Mouse (Mus musculus) embryonic fibroblast, embryonic 13.5 days (primary cell): ENCODE measurements around the gene Dnajc1. TPM values are rescaled to one million over a fixed set of nuclear protein-coding genes. Genes with fewer than 3 reads are reported as not detected.

Experiments used
- H3K27ac ChIP-seq: 2 replicates; pipeline ENCODE4 v1.5.1; 2012; ENCODE audit warnings: low read length, control low read depth, inconsistent platforms; ENCODE audit not compliant: insufficient read depth
- H3K4me1 ChIP-seq: 2 replicates; pipeline ENCODE4 v1.6.1; 2011; ENCODE audit warnings: low read length; ENCODE audit not compliant: control insufficient read depth, insufficient read depth
- H3K4me3 ChIP-seq: 2 replicates; pipeline ENCODE4 v1.5.1; 2011; ENCODE audit warnings: mild to moderate bottlenecking, control low read depth, low read length; ENCODE audit not compliant: insufficient read depth
- CTCF ChIP-seq: IDR thresholded peaks from 2 replicates; pipeline ENCODE4 v1.5.1; 2011; ENCODE audit warnings: mild to moderate bottlenecking, control low read depth, low read length, moderate library complexity, borderline replicate concordance; ENCODE audit not compliant: insufficient read depth
- POLR2A ChIP-seq: IDR thresholded peaks from 2 replicates; pipeline ENCODE4 v1.6.1; 2011; ENCODE audit warnings: low read depth, mild to moderate bottlenecking, control low read depth, low read length, moderate library complexity
- polyA plus RNA-seq: library from polyadenylated mRNA; stranded (reverse); fragments of >200 nt; gene quantifications from 2 replicates; pipeline ENCODE4 v1.2.4, GENCODE M21; 2011; ENCODE audit warnings: low read depth; ENCODE audit not compliant: missing spikeins, insufficient read length

Dnajc1 gene
- polyA plus RNA-seq, 1 experiment, result 44.4 TPM

DNA sequence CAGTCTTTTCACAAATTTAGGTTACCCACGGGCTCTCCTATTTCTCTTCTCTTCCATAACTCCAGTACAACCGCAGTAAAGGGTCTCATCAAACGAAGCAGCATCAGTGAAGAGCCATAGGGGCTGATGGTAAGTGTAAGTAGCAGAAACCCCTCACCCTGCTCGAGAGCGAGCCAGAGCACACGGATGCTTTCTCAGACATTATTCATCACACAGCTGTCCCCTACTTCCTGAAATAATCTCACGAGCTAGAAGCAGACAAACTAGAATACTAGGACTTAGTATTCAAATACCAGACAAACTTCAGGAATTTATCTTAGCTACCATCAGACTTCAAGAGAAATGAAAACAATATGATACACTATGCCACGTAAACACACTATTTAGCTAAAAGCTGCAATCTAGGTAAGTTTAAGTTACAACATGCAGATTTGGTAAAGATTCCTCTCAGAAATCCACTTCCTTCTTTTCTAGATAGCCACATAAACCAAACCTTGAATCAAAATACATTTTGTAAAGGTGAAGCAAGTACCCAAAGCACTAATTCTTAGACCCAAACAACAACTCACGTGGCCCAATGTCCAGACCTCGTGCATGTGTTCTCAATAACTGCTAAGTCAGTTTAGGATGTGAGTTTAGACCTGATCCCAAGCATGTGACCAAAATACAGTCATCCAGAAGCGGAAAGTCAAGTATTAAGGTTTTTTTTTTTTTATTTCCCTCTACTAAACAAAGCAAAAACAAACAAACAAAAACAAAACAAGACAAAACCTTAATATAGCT is 20.0 kb downstream of the Dnajc1 start:
- Histone ChIP-seq H3K27ac (no peak overlapping the region), H3K4me3 (no peak overlapping the region), H3K4me1 (peaks cover 10% of the 10 kb centered on the region)
- no peak for TF ChIP-seq CTCF
- no peak for TF ChIP-seq POLR2A

GRCm38 (mm10) chr2:18370794-18371498 is 21.7 kb downstream of the Dnajc1 start:
- Histone ChIP-seq H3K4me1 (peaks cover 10% of the 10 kb centered on the region), H3K4me3 (no peak overlapping the region), H3K27ac (peak overlapping the region; percentile 47)
- no peak for TF ChIP-seq POLR2A
- TF ChIP-seq CTCF, result no peak

GRCm38 (mm10) chr2:18364402-18364801 is 28.2 kb downstream of the Dnajc1 start:
- Histone ChIP-seq H3K4me1 (peaks cover 1% of the 10 kb centered on the region), H3K27ac (no peak overlapping the region), H3K4me3 (no peak overlapping the region)
- TF ChIP-seq CTCF (no peak), POLR2A (no peak)

GRCm38 (mm10) chr2:18355293-18355692 is 37.3 kb downstream of the Dnajc1 start:
- Histone ChIP-seq H3K4me3 (no peak overlapping the region), H3K4me1 (no peaks in the 10 kb centered on the region), H3K27ac (no peak overlapping the region)
- TF ChIP-seq POLR2A (no peak), CTCF (no peak)

- TF ChIP-seq CTCF (no peak), POLR2A (no peak)
- no peak overlapping the region for H3K27ac ChIP-seq
- 0 out of 2 replicates have a peak, but pooled peaks cover 3% of the 10 kb centered on the region for H3K4me1 ChIP-seq
- H3K4me3 ChIP-seq, result no peak overlapping the region
Observed at GRCm38 (mm10) chr2:18352620-18353019, 40.0 kb downstream of the Dnajc1 start.

GRCm38 (mm10) chr2:18343464-18343863 is 49.2 kb downstream of the Dnajc1 start:
- no peak for TF ChIP-seq CTCF
- TF ChIP-seq POLR2A, result no peak
- H3K27ac ChIP-seq, result no peak overlapping the region
- no peak overlapping the region for H3K4me3 ChIP-seq
- peaks cover 3% of the 10 kb centered on the region; the same call in 1 of the 2 replicates for H3K4me1 ChIP-seq

DNA sequence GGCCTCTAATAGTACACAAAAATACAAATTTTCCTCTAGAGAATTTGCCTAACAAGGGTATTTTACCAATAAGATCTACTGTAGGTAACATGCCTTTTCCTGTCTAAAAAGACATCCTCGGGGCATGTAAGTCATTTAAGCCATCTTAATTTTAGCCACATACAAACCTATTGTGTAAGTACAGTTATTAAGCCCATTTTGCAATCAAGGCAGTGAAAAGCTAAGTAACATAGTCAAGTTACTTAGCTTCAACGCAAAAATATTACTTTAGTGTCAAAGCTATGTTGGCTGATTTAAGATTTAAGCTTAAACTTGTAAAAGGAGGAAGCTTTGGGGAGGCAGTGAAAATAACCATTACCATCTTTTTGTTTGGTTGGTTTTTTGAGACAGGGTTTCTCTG is 74.0 kb downstream of the Dnajc1 start:
- H3K27ac ChIP-seq, result no peak overlapping the region
- no peak overlapping the region for H3K4me3 ChIP-seq
- H3K4me1 ChIP-seq, result no peaks in the 10 kb centered on the region
- TF ChIP-seq POLR2A (no peak), CTCF (no peak)

DNA sequence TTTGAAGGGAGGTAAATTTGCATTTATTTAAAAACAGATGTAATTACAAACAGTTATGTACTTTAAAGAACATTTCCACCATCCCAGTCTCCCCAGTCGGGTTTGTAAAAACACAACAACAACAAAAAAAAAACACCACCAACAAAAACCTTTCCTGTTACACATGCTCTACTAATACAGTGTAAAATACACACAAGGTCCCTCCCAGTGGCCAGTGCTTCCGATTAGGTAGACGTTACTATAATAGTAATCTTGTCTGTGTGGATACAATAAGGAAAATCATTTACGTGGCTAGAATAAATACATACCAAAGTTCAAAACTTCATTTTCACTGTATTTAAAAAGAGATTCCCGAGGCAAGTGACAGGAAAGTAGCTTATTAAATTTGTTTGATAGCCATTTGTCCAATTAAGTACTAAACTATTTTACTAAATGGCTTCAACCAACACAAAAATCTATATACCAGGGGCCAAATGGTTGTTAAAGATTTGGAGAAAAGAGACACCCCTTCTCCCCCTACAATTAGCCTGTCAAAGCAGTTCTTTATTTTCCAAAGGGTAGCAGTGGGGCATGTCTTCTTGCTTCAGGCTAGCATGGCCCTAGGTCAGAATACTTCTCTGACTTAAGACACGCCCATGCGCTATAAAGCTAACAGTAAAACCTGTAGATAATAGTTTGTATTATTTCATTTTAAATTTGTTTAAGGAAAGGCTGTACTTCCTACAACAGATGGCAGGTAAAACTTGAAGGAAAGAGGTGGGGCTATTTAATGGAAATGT is 74.9 kb downstream of the Dnajc1 start:
- Histone ChIP-seq H3K4me3 (no peak overlapping the region), H3K27ac (no peak overlapping the region), H3K4me1 (no peaks in the 10 kb centered on the region)
- TF ChIP-seq POLR2A (no peak), CTCF (no peak)

DNA sequence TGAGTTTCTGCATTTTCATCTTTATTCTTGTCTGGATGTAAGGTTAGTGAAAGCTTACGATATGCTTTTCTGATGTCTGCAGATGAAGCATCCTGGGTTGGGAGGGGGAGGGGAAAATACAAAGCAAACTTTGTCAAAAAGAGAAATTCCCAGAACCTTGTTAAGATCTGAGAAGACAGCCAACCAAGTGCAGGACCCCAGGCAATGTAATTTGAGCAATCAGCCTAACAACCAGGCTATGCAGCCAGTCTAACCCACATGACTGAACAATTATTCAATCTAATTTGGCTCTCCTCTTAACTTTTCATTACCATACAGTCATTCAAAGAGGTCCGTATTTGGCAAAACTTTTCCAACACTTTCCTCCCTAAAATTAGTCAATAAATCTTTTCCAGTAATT is 75.7 kb downstream of the Dnajc1 start:
- no peak overlapping the region for H3K4me3 ChIP-seq
- H3K4me1 ChIP-seq, result no peaks in the 10 kb centered on the region
- no peak overlapping the region for H3K27ac ChIP-seq
- no peak for TF ChIP-seq CTCF
- no peak for TF ChIP-seq POLR2A
